Mouse (Mus musculus): ENCODE results near the gene Olfr353.

Olfr353 gene

GRCm38 (mm10) chr2:36892836-36893235, at the start of gene Olfr353:
Gene Olfr353 (minus strand): TSS chr2:36892936.
- DNase-seq = no peak

GRCm38 (mm10) chr2:36936821-36937220, 44.1 kb upstream of the Olfr353 start, which contains the start of gene Olfr356:
Gene Olfr356 (plus strand): TSS chr2:36937121.
- DNase-seq = no peak

- no peak for DNase-seq
Measured at GRCm38 (mm10) chr2:36928797-36929196, 36.1 kb upstream of the Olfr353 start, which contains the start of gene Olfr355. Gene Olfr355 (minus strand): TSS chr2:36928897.

GRCm38 (mm10) chr2:36905380-36905779, 12.6 kb upstream of the Olfr353 start, which contains the start of gene Olfr354:
Gene Olfr354 (plus strand): TSS chr2:36905680.
- no peak for DNase-seq

GRCm38 (mm10) chr2:36897114-36897513, 4.4 kb upstream of the Olfr353 start:
- no peak for DNase-seq

- no peak for DNase-seq
Measured at GRCm38 (mm10) chr2:36868160-36868559, 24.6 kb downstream of the Olfr353 start, which contains the start of gene Olfr352. Gene Olfr352 (plus strand): TSS chr2:36868460.

- DNase-seq = no peak
Measured at GRCm38 (mm10) chr2:36862560-36862959, 30.2 kb downstream of the Olfr353 start, which contains the start of gene Olfr351. Gene Olfr351 (minus strand): TSS chr2:36862660.

GRCm38 (mm10) chr2:36846010-36846409, 46.7 kb downstream of the Olfr353 start, which contains the start of gene Olfr350:
Gene Olfr350 (plus strand): TSS chr2:36846310.
- DNase-seq = no peak
